Mouse (Mus musculus) adrenal gland, adult 10 weeks (tissue): ENCODE results near the gene Ovca2. TPM values are rescaled to one million over a fixed set of nuclear protein-coding genes. Genes with fewer than 3 reads are reported as not detected.

Experiments used
- polyA plus RNA-seq: library from polyadenylated mRNA; stranded (reverse); fragments of 350-450 nt; fragmentation: Illumina TruSeq; extraction: RNeasy Lipid Tissue Mini Kit (QIAGEN cat#74804); gene quantifications from one replicate; pipeline ENCODE4 v1.2.3, GENCODE M21; 2014; ENCODE audit warnings: low read depth, low replicate concordance

Gene Ovca2
- polyA plus RNA-seq: 32.4 TPM

GRCm38 (mm10) chr11:75178672-75179208 is at the start of gene Ovca2:
Ovca2 (minus strand) TSS chr11:75178835.

GRCm38 (mm10) chr11:75193256-75194071 is 14.8 kb upstream of the Ovca2 start, which contains the start of gene Rtn4rl1:
Rtn4rl1 (plus strand) TSS chr11:75193783.

GRCm38 (mm10) chr11:75190905-75191441 is 12.3 kb upstream of the Ovca2 start, which contains the start of gene Dph1:
Dph1 (minus strand) TSS chr11:75191241.

GRCm38 (mm10) chr11:75169405-75170080 is 9.1 kb downstream of the Ovca2 start, which contains the start of gene Hic1:
Hic1 (minus strand) TSS chr11:75169519.

Other genes with a start within 250 kb of the Ovca2 start
- gene Hic1, start 9.3 kb downstream of the Ovca2 start, polyA plus RNA-seq: 0.23 TPM
- 0.99 TPM for gene Dph1, start 12.4 kb upstream of the Ovca2 start, polyA plus RNA-seq
- 15.9 TPM for gene Rtn4rl1, start 14.9 kb upstream of the Ovca2 start, polyA plus RNA-seq
- gene Rpa1, start 169.5 kb upstream of the Ovca2 start, polyA plus RNA-seq: 44.3 TPM
- 5.8 TPM for gene Smyd4, start 169.6 kb upstream of the Ovca2 start, polyA plus RNA-seq
- 5.1 TPM for gene Serpinf1, start 243.9 kb upstream of the Ovca2 start, polyA plus RNA-seq